Mouse (Mus musculus): ENCODE data around the gene Ttc21a.

The Ttc21a gene

GRCm38 (mm10) chr9:119941407-119941806, 4.0 kb downstream of the Ttc21a start:
- DNase-seq (ENCODE audit: low spot score in 2 of 2) = no peak

GRCm38 (mm10) chr9:119941861-119942260, 4.5 kb downstream of the Ttc21a start:
- no peak for DNase-seq (ENCODE audit: low spot score in 2 of 2)

GRCm38 (mm10) chr9:119943326-119943725, 5.9 kb downstream of the Ttc21a start:
- DNase-seq (ENCODE audit: low spot score in 2 of 2) = no peak

GRCm38 (mm10) chr9:119945173-119945900, 7.9 kb downstream of the Ttc21a start:
- DNase-seq (ENCODE audit: low spot score in 2 of 2) = peak; percentile 40 to 83

GRCm38 (mm10) chr9:119948804-119949203, 11.4 kb downstream of the Ttc21a start:
- no peak for DNase-seq (ENCODE audit: low spot score in 2 of 2)

- DNase-seq (ENCODE audit: low spot score in 2 of 2) = no peak
Observed at GRCm38 (mm10) chr9:119950434-119950833, 13.0 kb downstream of the Ttc21a start.

GRCm38 (mm10) chr9:119951388-119951787, 14.0 kb downstream of the Ttc21a start:
- no peak for DNase-seq (ENCODE audit: low spot score in 2 of 2)

GRCm38 (mm10) chr9:119958835-119959234, 21.4 kb downstream of the Ttc21a start:
- no peak for DNase-seq (ENCODE audit: low spot score in 2 of 2)

GRCm38 (mm10) chr9:119962216-119962615, 24.8 kb downstream of the Ttc21a start:
- DNase-seq (ENCODE audit: low spot score in 2 of 2) = no peak

- peak; percentile 71 to 86 for DNase-seq (ENCODE audit: low spot score in 2 of 2)
Observed at GRCm38 (mm10) chr9:119962987-119963667, 25.7 kb downstream of the Ttc21a start.

GRCm38 (mm10) chr9:119964206-119964605, 26.8 kb downstream of the Ttc21a start:
- DNase-seq (ENCODE audit: low spot score in 2 of 2) = no peak

- no peak for DNase-seq (ENCODE audit: low spot score in 2 of 2)
Observed at GRCm38 (mm10) chr9:119965186-119965585, 27.8 kb downstream of the Ttc21a start.

GRCm38 (mm10) chr9:119966221-119966910, 29.0 kb downstream of the Ttc21a start:
- no peak for DNase-seq (ENCODE audit: low spot score in 2 of 2)

GRCm38 (mm10) chr9:119969811-119970210, 32.4 kb downstream of the Ttc21a start:
- no peak for DNase-seq (ENCODE audit: low spot score in 2 of 2)

- peak; percentile 54 to 80 for DNase-seq (ENCODE audit: low spot score in 2 of 2)
Observed at GRCm38 (mm10) chr9:119970221-119970620, 32.8 kb downstream of the Ttc21a start.

GRCm38 (mm10) chr9:119970763-119971656, 33.6 kb downstream of the Ttc21a start:
- DNase-seq (ENCODE audit: low spot score in 2 of 2) = no peak

- DNase-seq (ENCODE audit: low spot score in 2 of 2) = no peak
Observed at GRCm38 (mm10) chr9:119972166-119972565, 34.8 kb downstream of the Ttc21a start.

- no peak for DNase-seq (ENCODE audit: low spot score in 2 of 2)
Observed at GRCm38 (mm10) chr9:119972582-119972981, 35.2 kb downstream of the Ttc21a start.

- DNase-seq (ENCODE audit: low spot score in 2 of 2) = no peak
Observed at GRCm38 (mm10) chr9:119973281-119973680, 35.9 kb downstream of the Ttc21a start.

- DNase-seq (ENCODE audit: low spot score in 2 of 2) = no peak
Observed at GRCm38 (mm10) chr9:119973869-119974520, 36.6 kb downstream of the Ttc21a start.

- DNase-seq (ENCODE audit: low spot score in 2 of 2) = no peak
Observed at GRCm38 (mm10) chr9:119974609-119975008, 37.2 kb downstream of the Ttc21a start.
